Mouse (Mus musculus): ENCODE data around the gene Vmn1r221. TPM values are rescaled to one million over a fixed set of nuclear protein-coding genes. Genes with fewer than 3 reads are reported as not detected.
"Not testable (repeated sequence)": the region's sequence is repeated elsewhere in the genome, so short reads cannot be mapped to it uniquely, and the experiment has no call there.

The Vmn1r221 gene
- total and polyA plus RNA-seq, 2 experiments: not detected

GRCm38 (mm10) chr13:23258546-23259048 lies 44.7 kb downstream of the Vmn1r221 start:
- no peak overlapping the region for H3K4me3 ChIP-seq (ENCODE audit: insufficient read depth, low read depth, low read length)
- no peaks in the 10 kb centered on the region for H3K79me2 ChIP-seq (ENCODE audit: control insufficient read depth, insufficient read depth, low read length)
- H3K36me3 ChIP-seq (ENCODE audit: control insufficient read depth, insufficient read depth, low read length): no peaks in the 10 kb centered on the region
- no peaks in the 10 kb centered on the region for H3K27me3 ChIP-seq (ENCODE audit: control insufficient read depth, insufficient read depth, low read length)
- H3K9ac ChIP-seq (ENCODE audit: low read depth, low read length): no peak overlapping the region
- WGBS: 94% methylated on average over 2 of the region's 2 CpGs
- TF ChIP-seq CTCF (IDR thresholded peaks at IDR 0.05; ENCODE audit: low read depth, low read length): no peak
- TF ChIP-seq POLR2A (IDR thresholded peaks at IDR 0.05; ENCODE audit: extremely low read depth, insufficient read depth, low read length): no peak
- no peak for DNase-seq (ENCODE audit: extremely low read depth, low read depth, low spot score)
- no peaks in the 10 kb centered on the region for H3K4me1 ChIP-seq (ENCODE audit: control insufficient read depth, insufficient read depth, low read length)
- no peak overlapping the region for H3K27ac ChIP-seq (replicated peaks; ENCODE audit: insufficient read depth, low read depth, low read length)

- not testable (repeated sequence) for H3K27ac ChIP-seq (replicated peaks; ENCODE audit: insufficient read depth, low read depth, low read length); H3K9ac ChIP-seq (ENCODE audit: low read depth, low read length); DNase-seq (ENCODE audit: extremely low read depth, low read depth, low spot score); H3K79me2 ChIP-seq (ENCODE audit: control insufficient read depth, insufficient read depth, low read length); H3K36me3 ChIP-seq (ENCODE audit: control insufficient read depth, insufficient read depth, low read length); H3K4me1 ChIP-seq (ENCODE audit: control insufficient read depth, insufficient read depth, low read length); H3K4me3 ChIP-seq (ENCODE audit: insufficient read depth, low read depth, low read length); H3K27me3 ChIP-seq (ENCODE audit: control insufficient read depth, insufficient read depth, low read length)
- 38% methylated on average over 3 of the region's 3 CpGs for WGBS
These were observed 54.7 kb downstream of the Vmn1r221 start for GRCm38 (mm10) chr13:23268606-23269005.

DNA sequence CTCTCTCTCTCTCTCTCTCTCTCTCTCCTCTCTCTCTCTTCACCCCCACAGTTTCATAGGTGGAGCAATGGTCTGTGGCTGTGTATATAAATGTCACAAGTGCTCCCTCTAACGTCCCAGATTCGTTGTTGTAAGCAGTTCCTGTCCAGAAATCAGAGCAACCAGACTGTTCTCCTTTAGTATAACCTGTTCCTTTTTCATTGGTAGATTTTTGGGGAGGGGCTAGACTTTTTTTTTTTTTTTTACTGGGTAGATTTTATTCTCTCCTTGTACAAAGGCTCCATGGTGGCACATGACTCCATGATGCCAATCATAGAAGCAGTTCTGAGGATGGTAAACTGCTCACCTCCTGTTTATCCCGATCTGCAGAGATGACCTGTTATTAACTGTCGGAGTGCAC lies 55.2 kb downstream of the Vmn1r221 start:
- not testable (repeated sequence) for H3K79me2 ChIP-seq (ENCODE audit: control insufficient read depth, insufficient read depth, low read length); H3K27me3 ChIP-seq (ENCODE audit: control insufficient read depth, insufficient read depth, low read length); H3K36me3 ChIP-seq (ENCODE audit: control insufficient read depth, insufficient read depth, low read length); DNase-seq (ENCODE audit: extremely low read depth, low read depth, low spot score); H3K4me1 ChIP-seq (ENCODE audit: control insufficient read depth, insufficient read depth, low read length); H3K27ac ChIP-seq (replicated peaks; ENCODE audit: insufficient read depth, low read depth, low read length); H3K9ac ChIP-seq (ENCODE audit: low read depth, low read length); H3K4me3 ChIP-seq (ENCODE audit: insufficient read depth, low read depth, low read length)
- WGBS: 41% methylated on average over 4 of the region's 4 CpGs

- Histone ChIP-seq H3K4me1 (ENCODE audit: control insufficient read depth, insufficient read depth, low read length) (no peaks in the 10 kb centered on the region), H3K9ac (ENCODE audit: low read depth, low read length) (no peak overlapping the region), H3K27me3 (ENCODE audit: control insufficient read depth, insufficient read depth, low read length) (peaks cover 6% of the 10 kb centered on the region; the same call in 1 of the 2 replicates), H3K79me2 (ENCODE audit: control insufficient read depth, insufficient read depth, low read length) (no peaks in the 10 kb centered on the region), H3K27ac (replicated peaks; ENCODE audit: insufficient read depth, low read depth, low read length) (no peak overlapping the region), H3K36me3 (ENCODE audit: control insufficient read depth, insufficient read depth, low read length) (no peaks in the 10 kb centered on the region), H3K4me3 (ENCODE audit: insufficient read depth, low read depth, low read length) (no peak overlapping the region)
- DNase-seq (ENCODE audit: extremely low read depth, low read depth, low spot score): no peak
- WGBS: 22% methylated on average over 11 of the region's 11 CpGs
- no peak for TF ChIP-seq POLR2A (IDR thresholded peaks at IDR 0.05; ENCODE audit: extremely low read depth, insufficient read depth, low read length)
- no peak for TF ChIP-seq CTCF (IDR thresholded peaks at IDR 0.05; ENCODE audit: low read depth, low read length)
These were observed 55.8 kb downstream of the Vmn1r221 start for GRCm38 (mm10) chr13:23269681-23270080.

DNA sequence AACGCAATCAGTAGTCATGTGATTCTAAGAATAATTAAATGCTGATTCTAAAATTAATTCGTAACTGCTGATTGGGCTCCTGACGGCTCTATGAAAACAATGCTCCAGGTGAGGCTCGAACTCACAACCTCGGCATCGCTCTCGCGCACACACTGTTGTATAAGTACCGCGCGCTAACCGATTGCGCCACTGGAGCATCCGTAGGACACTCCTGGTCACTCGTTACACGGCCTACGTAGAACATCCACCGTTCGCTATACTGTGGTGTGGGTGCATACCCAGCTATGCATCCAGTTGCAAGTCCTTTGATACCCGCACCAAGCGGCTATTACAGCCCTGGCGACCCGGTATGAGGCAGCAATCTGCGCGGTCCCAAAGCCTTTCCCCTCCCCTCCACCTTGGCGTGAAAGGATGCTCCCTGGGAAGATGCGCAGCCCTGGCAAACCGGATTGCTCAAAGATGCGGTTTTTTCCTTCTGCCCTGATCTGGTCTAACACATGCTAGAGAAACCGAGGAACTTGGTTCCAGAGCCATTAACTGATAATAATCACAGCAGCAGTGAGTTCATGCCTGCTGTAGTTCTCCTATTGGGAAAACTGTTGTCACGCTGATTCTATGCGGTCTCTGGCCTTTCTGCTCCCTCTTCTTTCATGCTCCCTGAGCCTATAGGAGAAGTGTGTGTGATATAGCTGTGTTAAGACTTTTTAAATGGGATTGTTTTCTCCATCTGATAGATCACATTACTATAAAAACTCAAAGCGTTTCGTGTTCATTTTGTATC lies 56.6 kb downstream of the Vmn1r221 start:
- Histone ChIP-seq H3K27me3 (ENCODE audit: control insufficient read depth, insufficient read depth, low read length) (peaks cover 6% of the 10 kb centered on the region; the same call in 1 of the 2 replicates), H3K79me2 (ENCODE audit: control insufficient read depth, insufficient read depth, low read length) (no peaks in the 10 kb centered on the region), H3K27ac (replicated peaks; ENCODE audit: insufficient read depth, low read depth, low read length) (no peak overlapping the region), H3K9ac (ENCODE audit: low read depth, low read length) (no peak overlapping the region), H3K4me3 (ENCODE audit: insufficient read depth, low read depth, low read length) (no peak overlapping the region), H3K4me1 (ENCODE audit: control insufficient read depth, insufficient read depth, low read length) (no peaks in the 10 kb centered on the region), H3K36me3 (ENCODE audit: control insufficient read depth, insufficient read depth, low read length) (no peaks in the 10 kb centered on the region)
- no peak for TF ChIP-seq POLR2A (IDR thresholded peaks at IDR 0.05; ENCODE audit: extremely low read depth, insufficient read depth, low read length)
- TF ChIP-seq CTCF (IDR thresholded peaks at IDR 0.05; ENCODE audit: low read depth, low read length): no peak
- WGBS: 10% methylated on average over 34 of the region's 34 CpGs
- no peak for DNase-seq (ENCODE audit: extremely low read depth, low read depth, low spot score)

Other genes with a start within 250 kb of the Vmn1r221 start
- gene Vmn1r213, start 206.5 kb upstream of the Vmn1r221 start, total RNA-seq (2014; rRNA removed): not detected in 2 replicates
- not detected in 2 replicates for gene Vmn1r213, start 206.5 kb upstream of the Vmn1r221 start, polyA plus RNA-seq (2012; rRNA removed)
- not detected in 2 replicates for gene Vmn1r214, start 183.7 kb upstream of the Vmn1r221 start, total RNA-seq (2014; rRNA removed)
- not detected in 2 replicates for gene Vmn1r214, start 183.7 kb upstream of the Vmn1r221 start, polyA plus RNA-seq (2012; rRNA removed)
- not detected in 2 replicates for gene Vmn1r215, start 146.1 kb upstream of the Vmn1r221 start, total RNA-seq (2014; rRNA removed)
- gene Vmn1r215, start 146.1 kb upstream of the Vmn1r221 start, polyA plus RNA-seq (2012; rRNA removed): not detected in 2 replicates
- not detected in 2 replicates for gene Vmn1r217, start 95.9 kb upstream of the Vmn1r221 start, total RNA-seq (2014; rRNA removed)
- not detected in 2 replicates for gene Vmn1r217, start 95.9 kb upstream of the Vmn1r221 start, polyA plus RNA-seq (2012; rRNA removed)
- not detected in 2 replicates for gene Vmn1r218, start 81.0 kb upstream of the Vmn1r221 start, total RNA-seq (2014; rRNA removed)
- gene Vmn1r218, start 81.0 kb upstream of the Vmn1r221 start, polyA plus RNA-seq (2012; rRNA removed): not detected in 2 replicates
- gene Vmn1r219, start 54.8 kb upstream of the Vmn1r221 start, total RNA-seq (2014; rRNA removed): not detected in 2 replicates
- not detected in 2 replicates for gene Vmn1r219, start 54.8 kb upstream of the Vmn1r221 start, polyA plus RNA-seq (2012; rRNA removed)
- not detected in 2 replicates for gene Vmn1r220, start 26.2 kb upstream of the Vmn1r221 start, total RNA-seq (2014; rRNA removed)
- gene Vmn1r220, start 26.2 kb upstream of the Vmn1r221 start, polyA plus RNA-seq (2012; rRNA removed): not detected in 2 replicates
- not detected in 2 replicates for gene Vmn1r222, start 21.8 kb downstream of the Vmn1r221 start, total RNA-seq (2014; rRNA removed)
- gene Vmn1r222, start 21.8 kb downstream of the Vmn1r221 start, polyA plus RNA-seq (2012; rRNA removed): not detected in 2 replicates
- not detected in 2 replicates for gene Vmn1r223, start 33.0 kb downstream of the Vmn1r221 start, total RNA-seq (2014; rRNA removed)
- not detected in 2 replicates for gene Vmn1r223, start 33.0 kb downstream of the Vmn1r221 start, polyA plus RNA-seq (2012; rRNA removed)
- 8.1 and 9.7 TPM in 2 replicates for gene Zfp322a, start 155.1 kb downstream of the Vmn1r221 start, total RNA-seq (2014; rRNA removed)
- gene Zfp322a, start 155.1 kb downstream of the Vmn1r221 start, polyA plus RNA-seq (2012; rRNA removed): 0.60 and 1.3 TPM in 2 replicates
- gene Abt1, start 209.7 kb downstream of the Vmn1r221 start, total RNA-seq (2014; rRNA removed): 3.5 and 3.7 TPM in 2 replicates
- 2.1 TPM in 2 replicates for gene Abt1, start 209.7 kb downstream of the Vmn1r221 start, polyA plus RNA-seq (2012; rRNA removed)

All from liver, adult 2 months (tissue).